Mouse (Mus musculus) CH12.LX (cell line): ENCODE measurements at regions not wholly inside any gene's neighbourhood (a gene's known extent, or its start where the extent isn't known, plus 50 kb on each side); places are given as distances from the start of the nearest gene placed in this dataset.

Experiments used
- DNase-seq: peaks from one replicate; pipeline ENCODE4 v3.0.0-alpha.2; 2013; ENCODE audit errors: extremely low read depth
- H3K27ac ChIP-seq: 2 replicates; pipeline ENCODE4 v1.5.1; 2012; ENCODE audit warnings: low read depth, mild to moderate bottlenecking, control low read depth, moderate library complexity; ENCODE audit not compliant: insufficient read depth
- H3K27me3 ChIP-seq: replicated peaks from 2 replicates; pipeline ENCODE3; 2012; ENCODE audit warnings: inconsistent platforms
- H3K36me3 ChIP-seq, 2 experiments: replicated peaks in 1 of 2; 2 replicates each; pipeline versions ENCODE3 to v1.6.1; 2012; ENCODE audit warnings: inconsistent platforms in 1 of 2, low read length in 1 of 2, mild to moderate bottlenecking in 1 of 2, mixed read lengths in 1 of 2, moderate library complexity in 1 of 2; ENCODE audit not compliant: control insufficient read depth in 1 of 2, insufficient read depth in 1 of 2
- H3K4me1 ChIP-seq, 2 experiments: 2 replicates each; pipeline ENCODE4 v1.6.1; 2012; ENCODE audit warnings: inconsistent platforms in 1 of 2, moderate library complexity in 1 of 2; ENCODE audit not compliant: insufficient read depth in 2 of 2, control insufficient read depth in 1 of 2
- H3K4me2 ChIP-seq: 2 replicates; pipeline ENCODE4 v1.6.1; 2012; ENCODE audit warnings: low read depth, mild to moderate bottlenecking, control low read depth; ENCODE audit not compliant: poor library complexity, insufficient read depth, severe bottlenecking
- H3K4me3 ChIP-seq, 3 experiments: fragments of 150-350 bp in 1 of 3; sonication (generic) in 1 of 3; replicated peaks in 1 of 3; 2 replicates each; pipeline versions ENCODE3 to v1.5.1; 2011 to 2012; ENCODE audit warnings: low read depth in 2 of 3, low read length in 2 of 3, mild to moderate bottlenecking in 2 of 3, moderate library complexity in 2 of 3, control low read depth in 1 of 3, improper control_type of control experiment in 1 of 3, inconsistent platforms in 1 of 3, mixed read lengths in 1 of 3; ENCODE audit not compliant: poor library complexity in 1 of 3
- H3K79me2 ChIP-seq: replicated peaks from 2 replicates; pipeline ENCODE4 v1.6.1; 2012; ENCODE audit warnings: mild to moderate bottlenecking, moderate library complexity; ENCODE audit not compliant: control insufficient read depth, poor library complexity, insufficient read depth, severe bottlenecking; ENCODE audit errors: extremely low read depth
- H3K9ac ChIP-seq: 2 replicates; pipeline ENCODE4 v1.6.1; 2012; ENCODE audit warnings: low read depth, mild to moderate bottlenecking, control low read depth, moderate library complexity; ENCODE audit not compliant: insufficient read depth
- H3K9me3 ChIP-seq: replicated peaks from 2 replicates; pipeline ENCODE3; 2012; ENCODE audit warnings: low read length, inconsistent platforms, mixed read lengths
- CHD1 ChIP-seq: IDR thresholded peaks from 2 replicates; pipeline ENCODE4 v1.6.1; 2012; ENCODE audit warnings: low read depth, low read length, improper control_type of control experiment, inconsistent platforms
- CHD2 ChIP-seq: IDR thresholded peaks from 2 replicates; pipeline ENCODE4 v1.6.1; 2011; ENCODE audit warnings: low read length, improper control_type of control experiment
- CTCF ChIP-seq, 2 experiments: IDR thresholded peaks in 1 of 2; conservative IDR thresholded peaks in 1 of 2; 2 replicates each; pipeline ENCODE4 v1.5.1; 2011 to 2012; ENCODE audit warnings: low read depth in 2 of 2, low read length in 2 of 2, improper control_type of control experiment in 1 of 2, inconsistent platforms in 1 of 2, mild to moderate bottlenecking in 1 of 2, moderate library complexity in 1 of 2
- EP300 ChIP-seq: IDR thresholded peaks from 2 replicates; pipeline ENCODE4 v1.6.1; 2011; ENCODE audit warnings: low read length, improper control_type of control experiment
- ETS1 ChIP-seq: conservative IDR thresholded peaks from 2 replicates; pipeline ENCODE4 v1.6.1; 2012; ENCODE audit warnings: low read depth, mild to moderate bottlenecking, inconsistent platforms, low read length, improper control_type of control experiment, moderate library complexity
- GABPA ChIP-seq: IDR thresholded peaks from 2 replicates; pipeline ENCODE4 v1.6.1; 2012; ENCODE audit warnings: low read depth, low read length, improper control_type of control experiment, inconsistent platforms; ENCODE audit not compliant: insufficient replicate concordance
- HCFC1 ChIP-seq: IDR thresholded peaks from 2 replicates; pipeline ENCODE4 v1.6.1; 2012; ENCODE audit warnings: low read depth, mild to moderate bottlenecking, inconsistent platforms, low read length, improper control_type of control experiment
- KAT2A ChIP-seq: IDR thresholded peaks from 2 replicates; pipeline ENCODE4 v1.6.1; 2012; ENCODE audit warnings: low read length, improper control_type of control experiment, inconsistent platforms; ENCODE audit not compliant: insufficient replicate concordance
- MEF2A ChIP-seq: IDR thresholded peaks from 2 replicates; pipeline ENCODE4 v1.6.1; 2014; ENCODE audit warnings: low read depth, mild to moderate bottlenecking, inconsistent platforms, low read length, improper control_type of control experiment, borderline replicate concordance
- MYC ChIP-seq: IDR thresholded peaks from 2 replicates; pipeline ENCODE4 v1.6.1; 2011; ENCODE audit warnings: low read depth, mild to moderate bottlenecking, improper control_type of control experiment, low read length
- NRF1 ChIP-seq: IDR thresholded peaks from 2 replicates; pipeline ENCODE4 v1.6.1; 2014; ENCODE audit warnings: low read depth, mild to moderate bottlenecking, inconsistent platforms, low read length, improper control_type of control experiment, moderate library complexity
- RCOR1 ChIP-seq: conservative IDR thresholded peaks from 2 replicates; pipeline ENCODE4 v1.6.1; 2012; ENCODE audit warnings: low read depth, mild to moderate bottlenecking, inconsistent platforms, low read length, improper control_type of control experiment
- SMC3 ChIP-seq: IDR thresholded peaks from 2 replicates; pipeline ENCODE4 v1.6.1; 2011; ENCODE audit warnings: low read depth, low read length, improper control_type of control experiment
- TBP ChIP-seq: conservative IDR thresholded peaks from 2 replicates; pipeline ENCODE4 v1.6.1; 2011; ENCODE audit warnings: low read depth, low read length, improper control_type of control experiment
- TCF12 ChIP-seq: IDR thresholded peaks from 2 replicates; pipeline ENCODE4 v1.6.1; 2014; ENCODE audit warnings: low read depth, mild to moderate bottlenecking, inconsistent platforms, low read length, improper control_type of control experiment
- USF2 ChIP-seq: conservative IDR thresholded peaks from 2 replicates; pipeline ENCODE4 v1.6.1; 2011; ENCODE audit warnings: low read depth, low read length, improper control_type of control experiment
- dilution Hi-C: fragments of 300-500 bp; cut with MboI; formaldehyde crosslinking; loops from 2 replicates; pipeline ENCODE4 v1.14.3; 2020; ENCODE audit warnings: low sequenced_read_pairs; ENCODE audit not compliant: extremely low pct_unique_long_range_greater_than_20kb, extremely low pct_ligation_motif_present
- in situ Hi-C: fragments of 300-500 bp; cut with MboI; formaldehyde crosslinking; loops from 3 replicates; pipeline ENCODE4 v1.14.3; 2019; ENCODE audit warnings: low sequenced_read_pairs, low pct_ligation_motif_present, low pct_unique_long_range_greater_than_20kb, mixed read lengths

DNA sequence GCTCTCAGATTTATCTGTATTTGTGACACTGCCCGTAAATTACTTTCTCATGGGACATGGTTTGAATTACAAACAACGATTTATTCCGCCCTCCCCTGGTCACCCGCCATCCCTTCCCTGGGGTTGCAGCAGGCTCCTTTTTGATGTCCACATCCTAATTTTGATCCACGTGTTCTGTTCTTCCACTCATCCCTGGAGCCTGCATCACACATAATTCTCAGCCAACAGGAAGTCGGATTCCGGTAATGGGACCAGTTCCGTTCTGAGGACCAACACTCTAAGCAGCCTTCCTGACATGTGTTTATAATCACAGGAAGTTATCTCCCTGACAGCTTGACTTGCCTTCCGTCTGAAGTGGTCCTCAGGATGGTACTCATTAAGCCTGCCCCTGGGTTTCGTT is 399.6 kb upstream of the Jarid2 start:
- Histone ChIP-seq H3K9ac (no peak overlapping the region), H3K4me3 (no peak overlapping the region), H3K36me3 (no peaks in the 10 kb centered on the region), H3K27ac (no peak overlapping the region), H3K4me2 (no peak overlapping the region), H3K9me3 (no peaks in the 10 kb centered on the region), H3K79me2 (no peaks in the 10 kb centered on the region), H3K27me3 (no peaks in the 10 kb centered on the region), H3K4me1 (no peaks in the 10 kb centered on the region)
- in situ Hi-C loops (no loop called here), dilution Hi-C loops (no loop called here)
- no peak for DNase-seq
- TF ChIP-seq USF2 (no peak), TCF12 (no peak), EP300 (no peak), HCFC1 (no peak), RCOR1 (no peak), ETS1 (no peak), MYC (no peak), GABPA (no peak)

DNA sequence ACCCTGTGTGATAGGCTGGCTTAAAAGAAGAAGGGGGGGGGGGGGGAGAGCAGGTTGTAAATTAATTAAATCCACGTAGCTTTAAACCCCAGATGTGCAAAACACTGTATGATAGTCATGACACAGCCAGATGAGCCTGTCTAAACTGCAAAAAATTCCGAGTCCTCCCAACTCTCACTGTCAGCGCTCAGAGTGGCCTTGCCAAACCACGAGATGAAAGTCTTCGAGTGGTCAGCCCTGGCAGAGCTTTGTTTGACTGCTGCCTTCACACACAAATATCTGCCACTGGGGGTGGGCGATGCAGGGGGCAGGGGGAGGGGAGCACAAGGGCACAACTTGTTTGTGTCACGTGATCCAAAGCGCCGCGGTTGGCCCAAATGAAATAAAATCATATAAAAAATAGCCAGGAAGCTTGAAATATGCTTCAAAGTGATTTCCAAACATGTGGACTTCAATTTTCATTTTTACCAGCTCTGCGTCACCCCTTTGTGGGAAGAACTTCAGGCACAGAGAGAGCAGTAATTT is 396.5 kb upstream of the Jarid2 start:
- H3K27ac ChIP-seq, result no peak overlapping the region
- dilution Hi-C loops, result no loop called here
- no peaks in the 10 kb centered on the region for H3K36me3 ChIP-seq
- no peaks in the 10 kb centered on the region for H3K79me2 ChIP-seq
- in situ Hi-C loops, result no loop called here
- no peaks in the 10 kb centered on the region for H3K9me3 ChIP-seq
- no peaks in the 10 kb centered on the region for H3K27me3 ChIP-seq
- no peak overlapping the region for H3K4me2 ChIP-seq
- no peak overlapping the region for H3K9ac ChIP-seq
- no peak for DNase-seq
- no peak overlapping the region for H3K4me3 ChIP-seq
- H3K4me1 ChIP-seq, result no peaks in the 10 kb centered on the region
- TF ChIP-seq NRF1 (no peak), TBP (no peak), MEF2A (no peak), CHD1 (no peak), SMC3 (no peak), KAT2A (no peak), TCF12 (no peak), CHD2 (no peak), ETS1 (no peak), CTCF (conservative IDR thresholded peaks at IDR 0.05 in 1 of 2, IDR thresholded peaks at IDR 0.05 in 1 of 2; ENCODE audit: low read depth in 2 of 2, low read length in 2 of 2) (no peak)
- TF ChIP-seq, all 38 proteins: peak for 0
